In the genomic region with DNA sequence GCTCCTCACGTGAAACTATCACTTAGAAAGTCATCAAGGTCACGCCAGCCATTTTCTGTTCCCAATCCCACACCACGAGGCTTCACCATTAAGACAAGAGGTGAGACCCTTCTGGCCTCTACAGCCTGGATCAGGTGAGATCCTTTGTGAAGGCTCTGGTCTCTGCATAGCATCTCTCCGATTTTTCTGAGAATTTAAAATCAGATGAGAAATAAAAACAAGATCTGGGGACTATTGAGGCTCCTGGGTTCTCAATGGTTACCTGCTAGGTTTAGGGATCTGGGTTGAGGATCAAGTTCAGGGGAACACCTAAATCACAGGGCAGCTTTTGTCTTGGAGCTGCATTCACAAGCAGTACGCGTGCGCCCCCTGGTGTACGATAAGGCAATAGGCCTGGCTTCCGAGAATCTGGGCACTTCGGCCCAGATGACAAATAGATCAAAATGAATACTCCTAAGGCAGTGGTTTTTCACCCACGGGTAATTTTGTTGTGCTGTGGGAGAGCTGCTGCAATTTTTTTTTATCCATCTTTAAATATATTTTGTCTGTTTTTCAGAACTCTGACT, we compare ENCODE assay signal across 7 mouse cellular contexts. TPM values are rescaled to one million over a fixed set of nuclear protein-coding genes. Genes with fewer than 3 reads are reported as not detected.
DNase-seq lines count a peak whose midpoint lies in the region; TF ChIP-seq lines count a peak whose summit lies in the region.

No protein-coding gene starts in this region.

- no peak overlapping the region for H3K4me3 ChIP-seq in MEL (ENCODE audit: control insufficient read depth in 1 of 2, insufficient read depth in 1 of 2, low read depth in 2 of 2, low read length in 2 of 2)
- H3K4me3 ChIP-seq in small intestine, adult 2 months (ENCODE audit: low read depth, low read length) = no peak overlapping the region

- no peaks in the 10 kb centered on the region for H3K36me3 ChIP-seq in MEL (ENCODE audit: control insufficient read depth in 1 of 2, insufficient read depth in 2 of 2, low read length in 2 of 2)
- no peaks in the 10 kb centered on the region for H3K36me3 ChIP-seq in small intestine, adult 2 months (ENCODE audit: control insufficient read depth, insufficient read depth, low read length)

- H3K4me1 ChIP-seq in MEL (ENCODE audit: control insufficient read depth in 1 of 2, insufficient read depth in 2 of 2, low read length in 2 of 2) = peaks cover 0 to 9% of the 10 kb centered on the region in 2 experiments; a peak in 2 of 4 replicates
- H3K4me1 ChIP-seq in small intestine, adult 2 months (ENCODE audit: control insufficient read depth, insufficient read depth, insufficient read length, low read length) = peaks cover 14% of the 10 kb centered on the region

- TF ChIP-seq POLR2A in MEL (IDR thresholded peaks at IDR 0.05; ENCODE audit: control insufficient read depth in 1 of 2, insufficient read depth in 1 of 2, low read depth in 1 of 2, low read length in 2 of 2, poor library complexity in 1 of 2) = no peak
- no peak for TF ChIP-seq POLR2A in small intestine, adult 2 months (IDR thresholded peaks at IDR 0.05; ENCODE audit: low read depth, low read length)

- no peak for TF ChIP-seq EP300 in MEL (IDR thresholded peaks at IDR 0.05; ENCODE audit: low read depth in 1 of 2, low read length in 2 of 2)

- no peak overlapping the region for H3K9ac ChIP-seq in MEL (ENCODE audit: control insufficient read depth, low read depth, low read length, poor library complexity, severe bottlenecking)

- 12% methylated on average over 11 of the region's 11 CpGs for WGBS in small intestine, adult 2 months

- H3K27ac ChIP-seq in MEL (ENCODE audit: control insufficient read depth, low read depth, low read length) = no peak overlapping the region
- no peak overlapping the region for H3K27ac ChIP-seq in small intestine, adult 2 months (ENCODE audit: insufficient read depth, low read depth, low read length)

- peak; percentile 95 for TF ChIP-seq RAD21 in MEL (IDR thresholded peaks at IDR 0.05; ENCODE audit: low read depth, low read length)

- no peaks in the 10 kb centered on the region for H3K9me3 ChIP-seq in MEL (replicated peaks; ENCODE audit: insufficient read depth, low read length)

- peak; percentile 74 for DNase-seq in CD4-positive helper T cell, adult 2 months (ENCODE audit: low read depth, low spot score)
- DNase-seq in MEL (ENCODE audit: low read depth, low spot score) = peak; percentile 73
- DNase-seq in cerebellum, adult 18-20 months = peak; percentile 80 to 86
- DNase-seq in frontal cortex, postnatal 36 days (ENCODE audit: low spot score in 2 of 2) = peak; percentile 79 to 86
- peak; percentile 59 to 83 for DNase-seq in layer of hippocampus, adult 8-10 months (ENCODE audit: low spot score in 2 of 2)
- DNase-seq in lung, postnatal 14 days = peak; percentile 87

- peak; percentile 95 to 97 (median 96) for TF ChIP-seq CTCF in MEL (IDR thresholded peaks at IDR 0.05 in 2 of 3, conservative IDR thresholded peaks at IDR 0.05 in 1 of 3; ENCODE audit: control insufficient read depth in 1 of 3, insufficient read depth in 1 of 3, low read depth in 2 of 3, low read length in 3 of 3, poor library complexity in 1 of 3, severe bottlenecking in 1 of 3)
- TF ChIP-seq CTCF in small intestine, adult 2 months (IDR thresholded peaks at IDR 0.05; ENCODE audit: extremely low read depth, insufficient read length, insufficient replicate concordance, low read depth, low read length) = peak; percentile 97; the same call in 1 of the 2 replicates

- H3K79me2 ChIP-seq in MEL (ENCODE audit: control insufficient read depth, insufficient read depth, low read length, poor library complexity) = no peaks in the 10 kb centered on the region

- H3K27me3 ChIP-seq in MEL (ENCODE audit: control insufficient read depth in 1 of 2, insufficient read depth in 2 of 2, low read length in 2 of 2) = peaks cover 0 to 4% of the 10 kb centered on the region in 2 experiments; a peak in 2 of 4 replicates
- 0 out of 2 replicates have a peak, but pooled peaks cover 4% of the 10 kb centered on the region for H3K27me3 ChIP-seq in small intestine, adult 2 months (ENCODE audit: control insufficient read depth, insufficient read depth, low read length)

TF ChIP-seq in MEL, 35 proteins besides CTCF, POLR2A, EP300 and RAD21:
- TF ChIP-seq MAX (IDR thresholded peaks at IDR 0.05; ENCODE audit: low read length) (no peak), JUND (IDR thresholded peaks at IDR 0.05; ENCODE audit: low read depth, low read length) (no peak), SMC3 (IDR thresholded peaks at IDR 0.05; ENCODE audit: low read depth, low read length) (peak; percentile 91), MAZ (IDR thresholded peaks at IDR 0.05; ENCODE audit: low read depth, low read length) (no peak), SIN3A (IDR thresholded peaks at IDR 0.05; ENCODE audit: low read length) (no peak), KAT2A (conservative IDR thresholded peaks at IDR 0.05; ENCODE audit: low read depth, low read length) (no peak), NRF1 (IDR thresholded peaks at IDR 0.05; ENCODE audit: insufficient read depth, low read depth, low read length, poor library complexity, severe bottlenecking) (no peak), GABPA (IDR thresholded peaks at IDR 0.05; ENCODE audit: low read depth, low read length) (no peak), ZC3H11A (IDR thresholded peaks at IDR 0.05; ENCODE audit: low read depth, low read length) (peak; percentile 84)

RNA-seq across cellular contexts. Expression of gene Ptprf, which starts 1.6 kb away (rescaled TPM):
- 0.04 TPM in 1 of 2 replicates, not detected in the other for total RNA-seq in MEL (2012; rRNA removed)
- not detected for polyA plus RNA-seq in MEL (2012; ENCODE audit: insufficient read depth in 1 of 2, insufficient read length in 2 of 2, low read depth in 1 of 2, low replicate concordance in 2 of 2, missing spikeins in 1 of 2)
- total RNA-seq in layer of hippocampus, adult 8-10 months (2022) = 10 to 100 TPM; 78.3 to 80.3 (median 78.9) TPM
- polyA plus RNA-seq in small intestine, adult 2 months (2012; rRNA removed) = 133 and 257 TPM in 2 replicates

Comparison
In these comparisons a context has a peak if more than half of its experiments do, and no peak if none do; other contexts are left out.
1. RNA of gene Ptprf, which starts 1.6 kb away (total RNA-seq): 78.3 to 80.3 TPM in layer of hippocampus, adult 8-10 months; 0.04 TPM in MEL; every median in the first group is over 10 times any median in the second.
2. Peak in every context shown above with its lines, with median percentiles within 50 percentile points of each other: DNase-seq.